Mouse (Mus musculus) forebrain, embryonic 14.5 days (tissue): ENCODE results near the gene Ston1. TPM values are rescaled to one million over a fixed set of nuclear protein-coding genes. Genes with fewer than 3 reads are reported as not detected.

Source experiments
- ATAC-seq: fragments of 200-750 bp; cut with Nextera tagmentation; 2 replicates; pipeline ENCODE4 v1.8.0; 2017; ENCODE audit warnings: mild to moderate bottlenecking, moderate library complexity
- DNase-seq: peaks from one replicate; pipeline ENCODE4 v3.0.0-alpha.2; 2015; ENCODE audit warnings: low spot score
- H3K27ac ChIP-seq: fragments of 300-500 bp; sonication (generic); 2 replicates; pipeline ENCODE4 v1.5.1; 2014; ENCODE audit warnings: low read depth, mild to moderate bottlenecking, control low read depth, low read length, moderate library complexity
- H3K27me3 ChIP-seq: fragments of 300-500 bp; sonication (generic); replicated peaks from 2 replicates; pipeline ENCODE4 v1.6.1; 2014; ENCODE audit warnings: low read length, control low read depth, mixed read lengths; ENCODE audit not compliant: control insufficient read depth, insufficient read depth
- H3K36me3 ChIP-seq: fragments of 300-500 bp; sonication (generic); 2 replicates; pipeline ENCODE4 v1.6.1; 2014; ENCODE audit warnings: low read length, control low read depth; ENCODE audit not compliant: control insufficient read depth, insufficient read depth
- H3K4me1 ChIP-seq: fragments of 300-500 bp; sonication (generic); 2 replicates; pipeline ENCODE4 v1.6.1; 2014; ENCODE audit warnings: antibody characterized with exemption, low read length, control low read depth; ENCODE audit not compliant: control insufficient read depth, insufficient read depth
- H3K4me2 ChIP-seq: fragments of 300-500 bp; sonication (generic); 2 replicates; pipeline ENCODE4 v1.6.1; 2014; ENCODE audit warnings: mild to moderate bottlenecking, control low read depth, low read length
- H3K4me3 ChIP-seq: fragments of 300-500 bp; sonication (generic); 2 replicates; pipeline ENCODE4 v1.5.1; 2014; ENCODE audit warnings: low read depth, low read length, control low read depth
- H3K9ac ChIP-seq: fragments of 300-500 bp; sonication (generic); 2 replicates; pipeline ENCODE4 v1.6.1; 2014; ENCODE audit warnings: mild to moderate bottlenecking, low read length, control low read depth, moderate library complexity
- H3K9me3 ChIP-seq: fragments of 300-500 bp; sonication (generic); replicated peaks from 2 replicates; pipeline ENCODE4 v1.6.1; 2016; ENCODE audit warnings: low read length, control low read depth, mixed read lengths; ENCODE audit not compliant: control insufficient read depth
- WGBS: fragments of 180-500 bp; shearing (Covaris S2); extraction: QIAGEN DNeasy Blood & Tissue Kit; methylation state at CpG from one replicate; pipeline ENCODE4 v1.1.7; 2014; 5-methylcytosine and 5-hydroxymethylcytosine counted together
- polyA plus RNA-seq: library from polyadenylated mRNA; unstranded; fragments of >200 nt; fragmentation: Nextera tagmentation; extraction: Ambion mirVana; gene quantifications from 2 replicates; pipeline ENCODE4 v1.2.1, GENCODE M21; 2014

The Ston1 gene
- 2.4 and 2.8 TPM in 2 replicates for polyA plus RNA-seq

GRCm38 (mm10) chr17:88597222-88598055 lies at the start of gene Ston1:
TSS of gene Ston1 (plus strand) at chr17:88597684.
- H3K36me3 ChIP-seq = no peaks in the 10 kb centered on the region
- peak within 1 kb of the TSS; percentile 68 for H3K9ac ChIP-seq
- H3K4me2 ChIP-seq = peak within 1 kb of the TSS; percentile 67
- H3K4me1 ChIP-seq = peaks cover 2% of the 10 kb centered on the region; the same call in 1 of the 2 replicates
- ATAC-seq = peak; percentile 84
- WGBS = under 1% methylated on average over 41 of the region's 41 CpGs
- H3K4me3 ChIP-seq = peak within 1 kb of the TSS; percentile 47
- no peaks in the 10 kb centered on the region for H3K27me3 ChIP-seq
- peak; percentile 66 for DNase-seq
- no peaks in the 10 kb centered on the region for H3K9me3 ChIP-seq
- H3K27ac ChIP-seq = peak within 1 kb of the TSS; percentile 48

GRCm38 (mm10) chr17:88549411-88550191 lies 47.9 kb upstream of the Ston1 start:
- H3K4me3 ChIP-seq = no peak overlapping the region
- DNase-seq = no peak
- no peaks in the 10 kb centered on the region for H3K9me3 ChIP-seq
- H3K9ac ChIP-seq = no peak overlapping the region
- H3K36me3 ChIP-seq = peaks cover 41% of the 10 kb centered on the region
- no peaks in the 10 kb centered on the region for H3K4me1 ChIP-seq
- 90% methylated on average over 24 of the region's 24 CpGs for WGBS
- no peak overlapping the region for H3K4me2 ChIP-seq
- no peak for ATAC-seq
- no peaks in the 10 kb centered on the region for H3K27me3 ChIP-seq
- no peak overlapping the region for H3K27ac ChIP-seq

- ATAC-seq (no peak), DNase-seq (no peak)
- no peak overlapping the region for H3K9ac ChIP-seq
- H3K4me3 ChIP-seq = no peak overlapping the region
- H3K4me1 ChIP-seq = no peaks in the 10 kb centered on the region
- no peaks in the 10 kb centered on the region for H3K9me3 ChIP-seq
- 72% methylated on average over 5 of the region's 5 CpGs for WGBS
- peaks cover 44% of the 10 kb centered on the region for H3K36me3 ChIP-seq
- no peak overlapping the region for H3K4me2 ChIP-seq
- H3K27ac ChIP-seq = no peak overlapping the region
- no peaks in the 10 kb centered on the region for H3K27me3 ChIP-seq
Observed at GRCm38 (mm10) chr17:88550351-88550750, 47.1 kb upstream of the Ston1 start.

GRCm38 (mm10) chr17:88550981-88551940 lies 46.2 kb upstream of the Ston1 start:
- H3K9ac ChIP-seq = no peak overlapping the region
- no peak for DNase-seq
- no peak overlapping the region for H3K27ac ChIP-seq
- 72% methylated on average over 10 of the region's 10 CpGs for WGBS
- H3K4me1 ChIP-seq = no peaks in the 10 kb centered on the region
- H3K4me2 ChIP-seq = no peak overlapping the region
- no peaks in the 10 kb centered on the region for H3K9me3 ChIP-seq
- no peaks in the 10 kb centered on the region for H3K27me3 ChIP-seq
- H3K36me3 ChIP-seq = peaks cover 48% of the 10 kb centered on the region
- no peak for ATAC-seq
- no peak overlapping the region for H3K4me3 ChIP-seq

- no peak overlapping the region for H3K4me2 ChIP-seq
- H3K9me3 ChIP-seq = no peaks in the 10 kb centered on the region
- H3K27ac ChIP-seq = no peak overlapping the region
- no peak overlapping the region for H3K9ac ChIP-seq
- H3K27me3 ChIP-seq = no peaks in the 10 kb centered on the region
- WGBS = 36% methylated on average over 6 of the region's 6 CpGs
- ATAC-seq (no peak), DNase-seq (no peak)
- H3K36me3 ChIP-seq = peaks cover 54% of the 10 kb centered on the region
- no peak overlapping the region for H3K4me3 ChIP-seq
- no peaks in the 10 kb centered on the region for H3K4me1 ChIP-seq
Observed at GRCm38 (mm10) chr17:88552556-88552955, 44.9 kb upstream of the Ston1 start.

- Histone ChIP-seq H3K4me3 (no peak overlapping the region), H3K4me2 (no peak overlapping the region), H3K36me3 (peaks cover 49% of the 10 kb centered on the region), H3K27ac (no peak overlapping the region), H3K4me1 (no peaks in the 10 kb centered on the region), H3K27me3 (no peaks in the 10 kb centered on the region), H3K9ac (no peak overlapping the region), H3K9me3 (no peaks in the 10 kb centered on the region)
- WGBS = 55% methylated on average over 8 of the region's 8 CpGs
- DNase-seq (no peak), ATAC-seq (no peak)
Observed at GRCm38 (mm10) chr17:88553001-88553449, 44.5 kb upstream of the Ston1 start.

- peaks cover 49% of the 10 kb centered on the region for H3K36me3 ChIP-seq
- H3K9me3 ChIP-seq = no peaks in the 10 kb centered on the region
- 0 out of 2 replicates have a peak overlapping the region, but pooled peaks have one; percentile 7 for H3K27ac ChIP-seq
- no peaks in the 10 kb centered on the region for H3K27me3 ChIP-seq
- no peak for ATAC-seq
- H3K4me1 ChIP-seq = no peaks in the 10 kb centered on the region
- H3K4me3 ChIP-seq = no peak overlapping the region
- 90% methylated on average over 11 of the region's 11 CpGs for WGBS
- DNase-seq = no peak
- H3K9ac ChIP-seq = no peak overlapping the region
- no peak overlapping the region for H3K4me2 ChIP-seq
Observed at GRCm38 (mm10) chr17:88553473-88554087, 43.9 kb upstream of the Ston1 start.

GRCm38 (mm10) chr17:88556176-88556575 lies 41.3 kb upstream of the Ston1 start:
- Histone ChIP-seq H3K27me3 (no peaks in the 10 kb centered on the region), H3K4me1 (no peaks in the 10 kb centered on the region), H3K9ac (no peak overlapping the region), H3K27ac (no peak overlapping the region), H3K36me3 (peaks cover 35% of the 10 kb centered on the region), H3K4me3 (no peak overlapping the region), H3K9me3 (no peaks in the 10 kb centered on the region), H3K4me2 (no peak overlapping the region)
- ATAC-seq = no peak
- 75% methylated on average over 13 of the region's 13 CpGs for WGBS
- DNase-seq = no peak
